Mouse (Mus musculus): ENCODE data around the gene Fbln2.

The Fbln2 gene

DNA sequence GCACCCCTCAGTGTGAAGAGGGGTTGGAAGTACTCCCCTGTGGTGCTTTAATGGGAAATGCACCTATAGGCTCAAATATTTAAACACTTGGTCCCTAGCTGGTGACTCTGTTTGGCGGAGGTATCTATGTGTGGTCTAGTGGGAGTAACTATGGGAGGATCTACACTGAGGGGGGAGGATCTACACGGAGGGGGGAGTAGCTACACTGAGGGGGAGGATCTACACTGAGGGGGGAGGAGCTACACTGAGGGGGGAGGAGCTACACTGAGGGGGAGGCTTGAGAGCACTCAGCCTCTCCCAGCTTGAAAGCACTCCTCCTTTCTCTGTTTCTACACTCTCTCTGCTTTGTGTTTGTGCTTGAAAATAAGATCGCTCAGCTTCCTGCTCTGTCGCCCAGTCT is 67.2 kb downstream of the Fbln2 start:
- DNase-seq (ENCODE audit: low read depth, low spot score) = peak; percentile 28

DNA sequence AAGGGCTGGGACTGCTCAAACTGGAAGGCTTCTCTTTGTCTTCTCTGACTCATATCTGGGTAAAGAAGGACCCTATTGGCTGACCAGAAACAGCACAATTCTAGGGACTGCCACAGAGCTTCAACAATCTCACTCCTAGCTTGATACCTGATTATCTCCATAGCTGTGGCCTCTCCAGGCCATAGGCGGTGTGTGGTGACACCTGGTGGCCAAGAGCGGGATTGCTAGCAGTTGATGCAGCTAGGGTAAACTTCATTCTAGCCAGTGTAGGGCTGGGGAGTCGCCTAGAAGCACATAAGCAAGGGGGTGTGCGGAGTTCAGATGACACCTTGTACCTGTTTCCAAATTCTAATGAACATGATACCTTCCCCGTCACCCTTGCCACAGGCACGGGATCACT is 69.0 kb downstream of the Fbln2 start:
- peak; percentile 81 for DNase-seq (ENCODE audit: low read depth, low spot score)

DNA sequence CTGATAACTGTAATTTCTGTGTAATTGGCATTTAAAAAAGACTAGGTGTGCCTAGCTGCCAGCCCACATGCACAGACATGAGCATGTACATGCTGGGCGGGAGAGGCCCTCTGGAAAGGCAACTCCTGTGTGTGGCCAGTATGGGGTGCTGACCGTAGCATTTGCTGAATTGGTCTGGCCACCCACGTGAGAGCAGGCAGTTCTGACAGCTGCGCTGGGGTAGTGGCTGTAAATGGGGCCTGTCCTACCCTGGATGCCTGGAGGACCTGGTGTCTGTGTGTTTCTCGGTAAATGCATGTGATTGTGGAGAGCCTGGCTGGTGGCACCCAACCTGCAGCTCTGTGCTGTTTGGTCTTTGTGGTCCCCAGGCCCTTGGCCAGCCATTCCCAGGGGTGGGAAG is 69.5 kb downstream of the Fbln2 start:
- DNase-seq (ENCODE audit: low read depth, low spot score) = no peak

DNA sequence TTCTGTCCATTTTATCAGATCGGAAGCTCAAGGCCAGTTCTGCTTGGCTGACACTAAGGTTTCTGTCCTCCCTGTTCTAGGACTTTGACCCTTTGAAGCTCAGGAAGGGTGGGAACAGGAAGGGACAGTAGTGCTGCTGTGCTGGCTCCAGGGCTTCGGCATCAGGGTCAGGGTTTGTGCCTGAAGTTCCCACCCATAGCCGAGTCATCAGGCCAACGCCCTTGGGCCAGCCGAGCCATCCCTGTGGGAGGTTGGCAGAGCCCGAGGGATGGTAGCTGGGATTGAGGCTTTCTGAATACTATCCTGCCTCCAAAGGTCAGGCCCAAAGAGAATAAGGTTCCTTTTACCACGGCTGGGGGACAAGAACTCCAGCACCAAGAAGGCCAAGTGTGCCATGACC is 70.8 kb downstream of the Fbln2 start:
- no peak for DNase-seq (ENCODE audit: low read depth, low spot score)

DNA sequence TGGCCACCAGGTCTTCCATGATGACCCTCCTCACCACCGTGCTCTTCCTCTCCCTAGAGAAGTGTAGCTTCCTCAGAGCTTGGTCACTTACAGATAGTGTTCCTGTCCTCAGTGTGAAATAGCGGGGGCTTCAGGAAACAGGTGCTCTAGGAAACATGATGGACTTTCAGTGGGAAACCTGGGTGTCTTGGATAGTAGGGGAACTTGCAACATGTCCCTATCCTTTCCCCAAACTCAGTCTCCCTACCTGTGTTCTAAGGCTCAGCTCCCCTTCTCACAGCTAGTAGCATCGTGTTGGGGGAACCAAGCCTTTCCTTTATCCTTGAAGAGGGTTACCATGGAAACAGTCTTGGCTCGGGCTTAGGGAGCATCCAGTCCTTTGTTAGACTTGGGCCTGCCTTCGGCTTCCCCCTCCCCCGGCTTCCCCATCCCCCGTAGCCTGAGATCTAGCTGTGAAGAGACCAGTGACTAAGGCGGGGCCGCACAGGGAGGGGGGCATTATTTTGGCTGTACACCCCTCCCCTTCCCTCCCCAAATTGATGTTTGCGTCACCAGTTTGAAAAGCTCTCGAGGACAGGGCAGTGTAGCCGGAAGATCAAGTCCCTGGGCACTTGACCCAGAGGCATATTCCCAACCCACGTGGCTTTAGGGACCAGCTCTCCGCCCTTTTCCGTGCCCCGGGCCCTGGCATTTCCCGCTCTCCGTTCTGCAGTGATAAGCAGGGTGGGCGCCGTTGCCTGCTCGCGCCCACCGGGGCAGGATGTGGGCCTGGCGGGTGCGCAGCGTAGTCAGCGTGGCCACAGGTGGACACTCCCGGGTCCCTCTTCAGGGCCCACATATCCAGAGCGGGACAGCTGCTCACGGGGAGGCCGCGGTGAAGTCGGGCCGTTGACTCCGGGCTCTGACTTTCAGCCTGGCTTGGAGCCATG is 72.5 kb downstream of the Fbln2 start:
- DNase-seq (ENCODE audit: low read depth, low spot score) = no peak

DNA sequence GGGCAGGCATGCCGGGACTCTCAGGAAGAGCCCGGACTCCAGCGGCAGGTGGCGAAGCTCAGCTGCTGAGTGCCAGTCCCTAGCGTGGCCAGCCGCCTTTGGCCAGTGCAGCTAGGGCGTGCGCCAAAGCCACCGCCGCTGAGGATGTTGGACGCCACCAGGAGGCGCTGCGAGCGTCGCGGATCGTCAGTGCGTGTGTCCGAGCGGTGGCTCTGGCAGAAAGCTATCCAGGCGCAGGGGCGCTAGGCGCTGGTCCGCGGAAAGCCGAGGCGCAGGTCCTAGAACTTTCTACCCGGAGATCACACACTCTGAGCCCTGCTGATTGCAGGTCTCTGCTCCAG is 73.2 kb downstream of the Fbln2 start:
- DNase-seq (ENCODE audit: low read depth, low spot score) = peak; percentile 61

DNA sequence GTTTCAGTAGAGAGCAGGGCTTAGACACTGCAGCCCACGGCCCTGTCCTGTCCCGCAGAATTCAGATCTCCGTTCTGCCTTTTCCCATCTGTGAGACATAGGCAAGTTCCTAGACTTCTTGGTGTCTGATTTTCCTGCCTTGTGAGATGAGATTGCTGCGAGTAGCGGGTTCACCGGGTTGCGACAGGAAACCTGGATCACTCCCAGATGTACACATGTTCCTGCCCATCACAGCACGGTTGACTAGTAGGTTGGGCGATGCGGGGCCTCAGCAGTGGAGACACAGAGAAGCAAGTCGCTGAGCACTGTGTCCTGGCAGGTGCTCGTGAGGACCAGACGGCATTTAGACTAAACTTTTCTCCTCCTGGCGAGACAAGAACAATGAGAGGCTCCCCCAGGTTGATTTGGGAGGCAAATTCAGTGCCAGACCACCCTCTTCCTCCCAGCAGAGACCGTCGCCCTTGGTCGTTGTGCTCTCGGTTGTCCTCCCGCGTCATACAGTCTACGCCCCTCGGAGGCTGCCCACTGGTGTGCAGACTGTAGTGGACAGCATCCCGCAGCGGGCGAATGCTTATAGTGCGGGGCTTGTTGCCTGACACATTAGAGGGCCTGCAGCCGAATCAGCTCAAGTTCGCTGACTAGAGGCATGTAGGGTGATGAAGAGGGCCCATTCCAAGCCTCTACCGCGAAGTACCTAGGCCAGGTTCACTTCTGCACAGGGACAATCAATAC is 73.7 kb downstream of the Fbln2 start:
- DNase-seq (ENCODE audit: low read depth, low spot score) = no peak

DNA sequence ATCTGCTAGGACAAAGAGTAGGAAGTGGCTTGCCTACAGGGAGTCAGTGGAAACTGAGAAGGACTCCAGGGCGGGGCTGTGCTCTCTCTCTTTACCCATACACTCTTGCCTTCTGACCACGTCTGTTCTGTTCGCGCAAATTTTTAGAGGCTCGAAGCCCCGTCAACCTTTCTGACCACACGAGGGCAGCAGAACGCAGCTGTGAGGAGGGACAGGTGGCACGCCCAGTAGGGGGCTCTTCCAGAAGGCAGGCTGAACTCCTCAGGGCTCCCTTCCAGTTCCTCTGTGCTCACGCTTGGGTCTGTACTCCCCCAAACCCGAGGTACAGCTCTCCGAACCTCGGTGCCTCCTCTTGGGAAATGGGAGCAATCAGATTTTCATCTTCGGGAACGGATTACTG is 74.4 kb downstream of the Fbln2 start:
- peak; percentile 79 for DNase-seq (ENCODE audit: low read depth, low spot score)

DNA sequence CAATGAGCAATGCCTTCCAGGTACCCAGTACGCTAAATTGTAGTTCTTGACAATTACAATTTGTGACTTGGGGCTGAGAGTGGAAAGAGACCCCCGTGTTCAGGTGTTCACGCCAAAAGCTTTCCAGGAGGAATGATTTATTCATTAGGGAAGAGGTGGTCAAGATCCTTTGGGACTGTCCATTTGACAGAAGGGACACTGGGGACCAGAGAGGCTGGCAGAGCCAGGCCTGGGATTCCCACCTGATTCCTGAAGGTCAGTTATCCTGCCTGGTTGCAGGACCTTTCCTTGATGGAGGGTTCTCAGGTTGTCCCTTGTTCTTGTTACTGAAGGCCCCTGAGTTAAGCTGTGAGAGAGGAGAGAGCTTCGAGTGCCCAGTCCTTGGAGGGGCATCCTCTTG is 74.9 kb downstream of the Fbln2 start:
- no peak for DNase-seq (ENCODE audit: low read depth, low spot score)

DNA sequence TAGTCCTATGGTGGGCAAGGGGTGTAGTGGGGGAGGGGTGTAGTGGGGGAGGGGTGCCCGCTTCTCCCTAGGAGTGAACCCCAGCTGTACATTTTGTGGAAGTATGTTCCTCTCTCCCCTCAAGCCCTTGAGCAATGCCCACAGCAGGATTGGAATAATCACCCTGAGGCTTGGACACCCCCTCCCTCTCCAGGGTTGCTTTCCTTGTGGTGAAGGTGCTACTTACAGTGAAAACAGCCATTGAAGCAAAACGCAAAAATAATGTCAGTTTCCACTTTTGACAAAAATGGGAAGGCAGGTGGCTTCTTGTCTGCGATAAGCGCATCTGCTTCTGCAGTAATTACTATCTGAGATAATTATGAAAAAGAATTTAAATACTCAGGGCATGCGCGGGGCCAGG is 75.4 kb downstream of the Fbln2 start:
- no peak for DNase-seq (ENCODE audit: low read depth, low spot score)

DNA sequence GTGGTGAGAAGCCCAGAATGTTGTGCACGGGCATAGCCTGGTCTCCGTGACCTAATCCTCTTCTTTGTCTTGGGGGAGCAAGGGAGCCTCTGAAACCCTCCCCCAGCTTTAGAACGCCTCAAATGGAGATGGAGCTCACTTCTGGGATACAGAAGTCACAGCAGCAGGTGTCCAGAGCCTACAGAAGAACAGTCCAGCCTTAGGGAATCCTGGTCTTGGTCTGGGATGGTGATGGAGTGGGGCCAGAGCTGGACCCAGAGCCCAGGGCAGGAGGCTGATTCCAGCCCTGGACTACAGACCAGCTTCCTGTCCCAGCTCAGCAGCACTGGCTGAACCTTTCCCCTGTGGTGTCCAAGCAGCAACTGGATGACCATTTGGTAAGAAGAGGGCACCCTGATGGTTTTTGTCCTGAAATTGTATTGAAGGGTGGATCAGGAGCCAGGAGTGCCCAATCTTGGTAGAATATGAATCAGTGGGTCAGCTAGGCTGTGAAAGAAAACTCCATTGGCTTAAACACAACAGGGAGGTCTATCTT is 76.1 kb downstream of the Fbln2 start:
- no peak for DNase-seq (ENCODE audit: low read depth, low spot score)

DNA sequence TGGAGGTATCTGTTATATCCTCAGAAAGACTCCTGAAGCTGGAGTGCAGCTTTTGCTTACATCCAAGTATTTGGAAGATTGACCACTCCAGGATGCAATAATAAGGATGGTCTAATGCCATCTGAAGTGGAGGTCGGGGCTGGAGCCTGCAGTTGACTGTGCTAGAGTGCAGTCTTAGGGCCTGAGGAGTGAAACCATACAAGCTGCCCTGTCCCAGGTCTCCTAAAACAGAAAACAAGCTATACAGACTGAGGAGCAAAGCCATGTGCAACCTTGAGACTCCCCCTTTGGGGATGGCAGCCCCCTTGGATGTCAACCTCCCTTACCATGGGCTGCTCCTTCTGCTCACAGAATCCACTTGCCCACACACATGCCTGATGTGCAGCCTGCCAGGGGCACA is 76.7 kb downstream of the Fbln2 start:
- DNase-seq (ENCODE audit: low read depth, low spot score) = no peak

DNA sequence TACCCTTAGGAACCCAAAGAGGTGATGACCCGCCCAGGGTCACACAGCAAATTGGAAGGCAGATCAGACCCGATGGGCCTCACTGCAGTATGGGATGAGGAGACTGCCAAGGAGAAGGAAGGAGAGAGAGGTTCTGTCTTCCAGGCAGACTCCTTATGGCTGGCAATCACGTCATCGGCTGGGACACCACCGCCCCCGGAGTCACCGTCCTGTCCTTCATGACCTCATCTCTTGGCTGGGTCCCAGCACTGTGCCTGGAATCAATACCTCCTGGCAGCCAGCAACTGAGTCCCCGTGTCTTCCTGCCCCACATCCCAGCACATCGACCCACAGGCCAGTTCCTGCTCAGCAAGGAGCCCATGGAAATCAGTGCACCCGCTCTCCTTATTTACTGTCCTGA is 78.7 kb downstream of the Fbln2 start:
- no peak for DNase-seq (ENCODE audit: low read depth, low spot score)

DNA sequence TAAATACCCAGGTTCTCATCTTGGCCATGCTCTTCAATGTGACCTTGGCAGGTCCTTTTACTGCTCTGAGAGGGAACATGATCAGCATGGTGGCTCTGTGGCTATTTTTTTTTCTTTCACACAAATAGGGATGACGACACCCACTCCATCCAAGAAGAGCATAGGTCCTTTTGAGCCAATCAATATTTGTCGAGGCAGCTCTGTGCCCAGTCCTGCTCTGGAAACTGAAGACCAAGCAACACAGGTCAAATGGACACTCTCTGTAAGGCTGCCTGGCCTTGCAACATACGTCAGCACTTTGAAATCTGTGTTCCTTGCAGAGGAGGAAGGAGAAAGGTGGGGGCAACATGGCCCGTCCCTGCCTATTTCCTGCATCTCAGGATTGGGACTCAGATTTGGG is 83.2 kb downstream of the Fbln2 start:
- DNase-seq (ENCODE audit: low read depth, low spot score) = no peak

DNA sequence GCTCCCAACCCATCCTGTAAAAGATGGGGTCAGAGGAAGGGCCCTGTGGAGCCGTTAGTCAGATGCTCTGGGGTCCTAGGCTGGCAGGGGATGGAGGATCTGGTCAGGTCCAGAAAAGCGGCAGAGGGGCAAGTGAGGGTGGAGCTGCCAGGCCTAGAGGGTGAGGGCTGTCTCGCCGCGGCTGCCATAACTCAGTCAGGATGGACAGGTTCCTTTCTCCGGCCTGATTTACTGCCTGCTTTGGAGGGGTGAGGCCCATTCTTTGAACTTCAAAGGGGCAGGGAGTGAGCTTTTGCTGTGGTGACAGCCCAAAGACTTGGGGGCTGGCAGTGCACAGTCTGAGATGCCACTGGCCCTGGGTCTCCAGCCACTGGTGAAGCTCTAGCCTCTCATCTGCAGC is 86.6 kb downstream of the Fbln2 start:
- DNase-seq (ENCODE audit: low read depth, low spot score) = no peak

DNA sequence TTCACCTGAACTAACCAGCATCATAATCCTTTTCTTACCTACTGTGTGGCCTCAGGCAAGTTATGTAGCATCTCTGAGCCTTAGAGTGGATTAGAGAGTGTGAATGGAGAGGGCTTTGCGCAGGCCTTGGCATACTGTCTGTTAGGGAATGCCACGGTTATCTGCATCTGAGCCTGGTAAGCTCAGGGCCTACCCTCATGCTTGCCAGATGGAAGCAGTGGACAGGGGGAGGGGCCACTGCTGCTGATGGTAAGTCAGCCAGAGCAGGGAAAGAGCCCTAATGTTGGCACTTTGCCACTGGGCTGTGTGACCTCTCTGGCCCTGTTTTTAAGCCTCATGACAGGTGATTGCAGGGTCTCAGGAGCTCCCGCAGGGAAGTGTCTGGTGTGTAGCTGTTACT is 87.8 kb downstream of the Fbln2 start:
- DNase-seq (ENCODE audit: low read depth, low spot score) = no peak

DNA sequence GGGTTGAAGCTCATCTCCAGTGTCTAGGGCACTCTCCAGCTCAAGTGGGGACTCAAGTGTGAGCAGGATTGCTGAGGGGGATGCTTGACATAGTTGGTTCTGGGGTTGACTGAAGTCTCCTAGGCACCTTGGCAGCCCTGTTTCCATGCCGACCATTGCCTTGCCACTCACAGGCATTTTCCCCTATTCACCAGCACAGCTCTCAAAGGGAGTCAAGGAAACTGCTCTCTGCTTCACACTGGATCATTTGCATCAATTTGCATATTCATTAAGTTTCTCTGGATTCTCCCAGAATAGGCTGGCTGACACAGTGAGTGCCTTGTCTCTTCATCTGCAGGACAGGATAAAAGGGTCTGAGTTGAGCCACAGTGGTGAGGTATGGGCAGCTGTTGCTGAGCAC is 89.6 kb downstream of the Fbln2 start:
- no peak for DNase-seq (ENCODE audit: low read depth, low spot score)

DNA sequence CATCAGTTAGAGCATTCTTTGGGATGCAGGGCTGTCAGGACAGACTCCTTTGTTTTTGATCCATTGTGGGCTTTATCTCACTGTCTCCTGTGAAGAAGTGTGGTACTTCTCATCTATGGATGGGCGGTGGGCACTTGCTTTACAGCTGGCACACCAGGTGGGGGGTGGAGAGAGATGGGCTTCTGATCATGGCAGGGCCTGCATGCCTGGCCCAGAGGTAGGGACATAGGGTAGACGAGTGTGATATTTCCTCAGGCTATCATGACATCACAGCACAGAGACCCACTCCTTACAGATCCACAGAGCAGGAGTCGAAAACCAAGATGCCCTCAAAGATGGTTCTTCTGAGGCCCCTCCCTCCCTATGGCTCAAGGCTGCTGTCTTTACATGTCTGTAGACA is 90.1 kb downstream of the Fbln2 start:
- DNase-seq (ENCODE audit: low read depth, low spot score) = no peak

DNA sequence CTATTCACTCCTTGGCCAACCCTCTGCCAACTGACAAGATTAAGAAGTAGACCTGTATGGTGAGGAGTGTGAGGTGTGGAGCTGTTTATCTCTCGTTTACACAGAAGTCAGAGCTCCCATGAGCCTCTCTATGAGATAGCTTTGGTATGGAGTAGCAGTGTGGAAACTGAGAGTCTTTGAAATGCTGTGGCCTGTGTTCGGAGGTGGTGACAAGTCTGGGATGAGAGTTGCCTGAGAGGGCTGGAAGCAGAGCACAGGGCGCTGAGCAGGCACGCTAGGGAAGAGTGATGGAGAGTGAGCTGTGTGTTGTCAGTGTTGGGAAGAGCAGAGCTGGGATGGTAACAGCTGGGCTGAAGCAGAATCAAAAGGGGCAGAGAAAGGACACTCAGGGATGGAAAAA is 91.9 kb downstream of the Fbln2 start:
- DNase-seq (ENCODE audit: low read depth, low spot score) = no peak

DNA sequence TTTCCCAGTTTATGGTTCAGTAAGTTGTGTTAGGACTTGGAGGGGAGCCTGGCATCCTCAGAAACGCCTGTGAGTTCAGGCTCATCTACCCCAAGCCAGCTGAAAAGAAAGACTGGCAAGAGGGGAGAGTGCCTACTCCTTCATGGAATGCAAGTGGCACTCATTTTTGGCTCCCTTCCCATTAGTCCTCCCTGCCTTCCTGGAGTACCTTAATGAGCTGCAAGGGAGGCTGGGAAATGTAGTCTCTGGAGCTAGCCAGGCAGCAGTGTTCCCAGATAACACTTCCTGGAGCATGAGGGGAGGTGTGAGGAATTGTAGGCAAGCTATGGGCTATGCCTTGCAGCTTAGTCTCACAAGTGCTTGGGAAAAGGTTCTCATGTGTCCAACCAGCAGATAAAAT is 95.7 kb downstream of the Fbln2 start:
- DNase-seq (ENCODE audit: low read depth, low spot score) = no peak

DNA sequence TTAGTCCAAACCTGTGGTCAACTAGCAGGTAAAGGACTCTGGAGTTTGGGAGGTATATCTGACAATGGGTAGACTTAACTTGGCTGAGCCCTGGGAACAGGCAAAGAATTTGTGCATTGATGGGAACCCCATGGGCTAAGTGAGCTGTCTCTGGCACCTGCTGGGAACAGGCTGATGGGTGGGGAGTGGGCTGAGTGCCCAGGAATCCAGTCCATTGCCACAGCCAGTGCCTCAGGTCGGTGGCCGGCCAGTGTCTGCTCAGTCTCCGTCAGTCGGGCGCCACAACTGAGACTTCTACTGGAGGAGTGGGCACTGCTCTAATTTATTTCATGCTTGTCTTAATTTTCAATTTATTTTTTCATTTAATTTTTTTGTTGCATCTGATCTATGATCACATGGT is 98.9 kb downstream of the Fbln2 start:
- no peak for DNase-seq (ENCODE audit: low read depth, low spot score)

DNA sequence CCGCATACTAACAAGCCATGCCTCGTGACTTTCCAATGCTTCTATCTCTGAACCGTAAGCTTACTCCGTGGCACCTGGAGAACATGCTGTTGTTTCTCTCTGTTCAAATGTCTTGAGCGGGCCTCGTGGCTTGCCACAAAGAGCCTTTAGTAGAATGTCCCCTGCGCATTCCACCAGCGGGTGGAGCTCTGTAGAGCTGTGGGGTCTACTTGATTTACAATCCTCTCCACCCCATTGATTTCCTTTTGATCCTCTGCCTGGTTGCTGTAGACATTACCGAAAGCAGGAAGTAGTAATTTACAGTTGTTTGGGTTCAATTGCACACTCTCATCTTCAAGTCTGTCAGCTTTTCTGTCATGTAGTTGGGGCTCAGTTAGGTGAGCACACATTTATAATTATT is 100.2 kb downstream of the Fbln2 start:
- DNase-seq (ENCODE audit: low read depth, low spot score) = no peak
